Mouse (Mus musculus): ENCODE measurements around the gene Prmt1.
A peak's percentile ranks its signal among the peaks of the same experiment; 100 is the strongest.

The Prmt1 gene

GRCm38 (mm10) chr7:44938680-44939079, 47.7 kb downstream of the Prmt1 start:
- DNase-seq: no peak

- peak; percentile 95 for DNase-seq
These were observed 56.9 kb downstream of the Prmt1 start, which contains the start of gene Ap2a1 for GRCm38 (mm10) chr7:44929204-44930151. Ap2a1 (minus strand) TSS chr7:44929496.

GRCm38 (mm10) chr7:44928570-44928969, 57.8 kb downstream of the Prmt1 start:
- DNase-seq: no peak
